Mouse (Mus musculus) lung, postnatal 0 days (tissue): ENCODE measurements around the gene Vash2.

Source experiments
- CTCF ChIP-seq: IDR thresholded peaks from 2 replicates; pipeline ENCODE4 v1.5.1; 2016; ENCODE audit warnings: antibody characterized with exemption, mild to moderate bottlenecking
- EP300 ChIP-seq: IDR thresholded peaks from 2 replicates; pipeline ENCODE4 v1.6.1; 2016; ENCODE audit warnings: antibody characterized with exemption, mild to moderate bottlenecking, control low read depth

DNA sequence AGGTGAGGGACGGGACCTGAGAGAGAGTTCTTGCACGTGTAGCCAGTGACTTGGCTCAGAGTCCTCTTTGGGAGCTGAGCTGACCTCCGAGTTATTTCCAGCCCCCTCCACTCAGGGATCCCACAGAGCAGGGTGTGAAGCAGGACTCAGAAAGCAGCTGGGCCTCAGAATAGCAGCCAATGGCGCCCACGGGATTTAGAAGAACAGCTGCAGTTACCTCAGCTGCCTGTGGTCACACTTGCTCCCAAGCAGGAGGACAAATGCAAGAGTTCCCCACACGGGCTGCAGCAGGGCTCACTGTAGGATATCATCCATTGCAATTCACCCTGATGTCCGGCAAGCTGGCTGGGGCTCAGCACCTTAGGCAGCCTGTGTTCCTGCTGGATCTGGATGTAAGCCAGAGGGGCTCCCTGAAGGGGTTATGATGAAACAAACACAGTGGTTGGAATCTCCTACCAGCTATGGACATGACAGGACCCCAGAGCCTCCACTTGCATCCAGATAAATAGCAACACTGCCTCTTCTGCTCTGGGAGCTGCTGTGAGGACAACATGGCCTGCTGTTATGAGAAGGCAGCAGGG is 6.4 kb downstream of the Vash2 start:
- TF ChIP-seq CTCF (no peak), EP300 (no peak)
